Mouse (Mus musculus) kidney, embryonic 14.5 days (tissue): ENCODE measurements around the gene Arhgap19. TPM values are rescaled to one million over a fixed set of nuclear protein-coding genes. Genes with fewer than 3 reads are reported as not detected.

Experiments used
- ATAC-seq: fragments of 200-750 bp; cut with Nextera tagmentation; 2 replicates; pipeline ENCODE4 v1.8.0; 2017; ENCODE audit warnings: moderate number of reproducible peaks, mild to moderate bottlenecking, moderate TSS enrichment, moderate library complexity; ENCODE audit not compliant: low FRiP score, low TSS enrichment
- H3K27ac ChIP-seq: fragments of 300-500 bp; sonication (generic); 2 replicates; pipeline ENCODE4 v1.5.1; 2014; ENCODE audit warnings: low read depth, mild to moderate bottlenecking, low read length, moderate library complexity, mixed read lengths
- H3K27me3 ChIP-seq: fragments of 300-500 bp; sonication (generic); 2 replicates; pipeline ENCODE4 v1.6.1; 2014; ENCODE audit warnings: mild to moderate bottlenecking, low read length; ENCODE audit not compliant: control insufficient read depth, insufficient read depth
- H3K36me3 ChIP-seq: fragments of 300-500 bp; sonication (generic); 2 replicates; pipeline ENCODE4 v1.6.1; 2014; ENCODE audit warnings: low read length, mixed read lengths; ENCODE audit not compliant: control insufficient read depth, insufficient read depth
- H3K4me1 ChIP-seq: fragments of 300-500 bp; sonication (generic); 2 replicates; pipeline ENCODE4 v1.6.1; 2014; ENCODE audit warnings: low read length, mixed read lengths; ENCODE audit not compliant: control insufficient read depth, insufficient read depth
- H3K4me2 ChIP-seq: fragments of 300-500 bp; sonication (generic); replicated peaks from 2 replicates; pipeline ENCODE4 v1.6.1; 2014; ENCODE audit warnings: low read depth, mild to moderate bottlenecking, low read length
- H3K4me3 ChIP-seq: fragments of 300-500 bp; sonication (generic); 2 replicates; pipeline ENCODE4 v1.5.1; 2014; ENCODE audit warnings: mild to moderate bottlenecking, low read length
- H3K9ac ChIP-seq: fragments of 300-500 bp; sonication (generic); 2 replicates; pipeline ENCODE4 v1.6.1; 2014; ENCODE audit warnings: low read depth, mild to moderate bottlenecking, low read length, moderate library complexity
- H3K9me3 ChIP-seq: fragments of 300-500 bp; sonication (generic); 2 replicates; pipeline ENCODE4 v1.6.1; 2016; ENCODE audit warnings: low read length; ENCODE audit not compliant: control insufficient read depth
- WGBS: fragments of 180-500 bp; shearing (Covaris S2); extraction: QIAGEN DNeasy Blood & Tissue Kit; methylation state at CpG from one replicate; pipeline ENCODE4 v1.1.7; 2014; 5-methylcytosine and 5-hydroxymethylcytosine counted together
- polyA plus RNA-seq: library from polyadenylated mRNA; unstranded; fragments of >200 nt; fragmentation: Nextera tagmentation; extraction: Ambion mirVana; gene quantifications from 2 replicates; pipeline ENCODE4 v1.2.1, GENCODE M21; 2014

Arhgap19 gene
- polyA plus RNA-seq, 1 experiment from 2014 or later: 38.1 TPM

DNA sequence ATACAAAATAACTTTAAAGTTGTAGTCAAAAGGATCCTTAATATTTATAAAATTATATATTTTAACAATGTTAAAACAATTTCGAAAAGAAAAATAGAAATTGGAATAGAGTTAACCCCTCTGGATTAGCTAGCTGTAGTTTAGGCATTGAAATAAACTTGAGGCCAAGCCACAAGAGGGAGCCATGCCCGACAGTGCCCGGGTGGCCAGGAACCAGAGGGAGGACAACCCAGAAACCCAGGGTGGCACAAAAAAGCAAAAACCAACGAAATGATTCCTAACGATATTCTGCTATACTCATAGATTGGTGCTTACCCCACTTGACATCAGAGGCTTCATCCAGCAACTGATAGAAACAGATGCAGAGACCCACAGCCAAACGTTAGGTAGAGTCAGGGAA lies 24.3 kb downstream of the Arhgap19 start:
- no peaks in the 10 kb centered on the region for H3K4me1 ChIP-seq
- H3K9ac ChIP-seq: no peak overlapping the region
- H3K27ac ChIP-seq: no peak overlapping the region
- 89% methylated on average over 6 of the region's 6 CpGs for WGBS
- no peak overlapping the region for H3K4me2 ChIP-seq
- no peak overlapping the region for H3K4me3 ChIP-seq
- no peaks in the 10 kb centered on the region for H3K9me3 ChIP-seq
- no peak for ATAC-seq
- no peaks in the 10 kb centered on the region for H3K27me3 ChIP-seq
- peaks cover 69% of the 10 kb centered on the region for H3K36me3 ChIP-seq

- Histone ChIP-seq H3K36me3 (peaks cover 48% of the 10 kb centered on the region), H3K4me2 (no peak overlapping the region), H3K4me1 (no peaks in the 10 kb centered on the region), H3K9me3 (no peaks in the 10 kb centered on the region), H3K4me3 (no peak overlapping the region), H3K9ac (no peak overlapping the region), H3K27ac (no peak overlapping the region), H3K27me3 (no peaks in the 10 kb centered on the region)
- 90% methylated on average over 7 of the region's 7 CpGs for WGBS
- no peak for ATAC-seq
Observed at GRCm38 (mm10) chr19:41768711-41769110, 33.1 kb downstream of the Arhgap19 start.

- H3K4me2 ChIP-seq: no peak overlapping the region
- no peaks in the 10 kb centered on the region for H3K4me1 ChIP-seq
- no peak overlapping the region for H3K27ac ChIP-seq
- peaks cover 30% of the 10 kb centered on the region for H3K36me3 ChIP-seq
- no peak overlapping the region for H3K9ac ChIP-seq
- H3K9me3 ChIP-seq: no peaks in the 10 kb centered on the region
- ATAC-seq: no peak
- no peaks in the 10 kb centered on the region for H3K27me3 ChIP-seq
- WGBS: 63% methylated on average over 5 of the region's 5 CpGs
- no peak overlapping the region for H3K4me3 ChIP-seq
Observed at GRCm38 (mm10) chr19:41766628-41767027, 35.2 kb downstream of the Arhgap19 start.

- Histone ChIP-seq H3K36me3 (peaks cover 17% of the 10 kb centered on the region), H3K27ac (no peak overlapping the region), H3K4me2 (no peak overlapping the region), H3K9me3 (no peaks in the 10 kb centered on the region), H3K4me1 (no peaks in the 10 kb centered on the region), H3K9ac (no peak overlapping the region), H3K27me3 (no peaks in the 10 kb centered on the region), H3K4me3 (no peak overlapping the region)
- WGBS: 27% methylated on average over 12 of the region's 12 CpGs
- ATAC-seq: peak; percentile 47; the same call in 1 of the 2 replicates
Observed at GRCm38 (mm10) chr19:41763870-41764660, 37.8 kb downstream of the Arhgap19 start.

DNA sequence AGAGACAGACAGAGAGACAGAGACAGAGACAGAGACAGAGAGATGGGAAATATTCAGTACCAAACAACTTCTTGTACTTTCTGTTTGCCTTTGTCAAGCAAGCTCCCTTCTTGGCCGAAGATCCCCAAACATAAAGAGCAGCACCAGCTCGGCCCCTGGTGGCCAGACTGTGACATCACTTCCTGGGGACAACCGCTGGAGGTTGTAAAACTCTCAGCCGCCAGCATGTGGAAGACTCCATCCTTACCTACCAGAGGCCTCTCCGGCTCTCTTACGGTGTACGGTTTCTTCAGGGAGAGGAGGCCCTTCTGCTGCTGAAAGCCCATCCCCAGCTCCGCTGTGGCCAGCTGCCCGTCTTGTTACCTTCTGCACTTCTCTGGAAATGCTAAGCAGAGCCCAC lies 40.3 kb downstream of the Arhgap19 start:
- Histone ChIP-seq H3K27me3 (no peaks in the 10 kb centered on the region), H3K4me2 (no peak overlapping the region), H3K36me3 (no peaks in the 10 kb centered on the region; the same call in 1 of the 2 replicates), H3K9ac (no peak overlapping the region), H3K4me3 (no peak overlapping the region), H3K9me3 (no peaks in the 10 kb centered on the region), H3K4me1 (no peaks in the 10 kb centered on the region), H3K27ac (no peak overlapping the region)
- 32% methylated on average over 9 of the region's 9 CpGs for WGBS
- ATAC-seq: peak; percentile 53

DNA sequence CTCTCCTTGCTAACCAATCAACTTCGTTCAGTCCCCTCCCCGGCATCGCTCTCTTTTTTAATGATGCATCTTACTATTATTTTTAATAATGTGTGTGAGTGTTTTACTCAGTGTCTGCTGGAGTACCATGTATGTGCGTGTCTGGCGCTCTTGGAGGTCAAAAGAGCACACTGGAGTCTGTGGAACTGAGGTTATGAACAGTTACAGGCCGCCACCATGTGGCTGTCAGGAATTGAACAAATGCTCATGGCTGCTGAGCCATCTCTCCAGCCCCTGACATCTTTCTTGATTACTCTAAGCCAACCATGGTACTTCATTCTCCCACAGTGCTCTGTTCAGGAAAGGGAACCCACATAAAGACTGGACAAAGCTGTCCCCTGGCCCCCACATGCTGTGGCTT lies 42.1 kb downstream of the Arhgap19 start:
- no peaks in the 10 kb centered on the region for H3K27me3 ChIP-seq
- H3K4me1 ChIP-seq: no peaks in the 10 kb centered on the region
- ATAC-seq: no peak
- no peaks in the 10 kb centered on the region for H3K36me3 ChIP-seq
- no peak overlapping the region for H3K27ac ChIP-seq
- no peaks in the 10 kb centered on the region for H3K9me3 ChIP-seq
- no peak overlapping the region for H3K9ac ChIP-seq
- H3K4me3 ChIP-seq: no peak overlapping the region
- WGBS: 79% methylated on average over 6 of the region's 6 CpGs
- no peak overlapping the region for H3K4me2 ChIP-seq

DNA sequence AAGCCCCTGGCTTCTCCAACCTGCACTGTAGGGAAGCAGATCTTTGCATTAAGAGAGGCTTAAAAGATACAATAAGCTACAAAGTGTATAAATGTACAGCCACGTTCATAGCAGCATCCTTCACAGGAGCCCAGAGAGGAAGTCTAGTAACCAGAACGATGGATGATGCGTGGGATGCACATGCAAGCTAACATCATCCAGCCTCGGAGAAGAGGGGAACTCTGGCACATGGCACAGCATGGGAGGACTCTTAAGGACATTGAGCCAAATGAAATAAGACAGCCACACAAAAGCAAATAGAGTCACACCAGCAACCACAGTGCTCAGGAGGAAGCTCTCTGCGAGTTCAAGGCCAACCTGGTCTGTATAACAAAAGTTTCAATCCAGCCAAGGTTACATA lies 42.6 kb downstream of the Arhgap19 start:
- no peaks in the 10 kb centered on the region for H3K9me3 ChIP-seq
- no peak overlapping the region for H3K4me2 ChIP-seq
- no peak overlapping the region for H3K4me3 ChIP-seq
- no peak for ATAC-seq
- H3K4me1 ChIP-seq: no peaks in the 10 kb centered on the region
- H3K27me3 ChIP-seq: no peaks in the 10 kb centered on the region
- WGBS: 83% methylated on average over 5 of the region's 5 CpGs
- no peaks in the 10 kb centered on the region for H3K36me3 ChIP-seq
- H3K27ac ChIP-seq: no peak overlapping the region
- no peak overlapping the region for H3K9ac ChIP-seq

DNA sequence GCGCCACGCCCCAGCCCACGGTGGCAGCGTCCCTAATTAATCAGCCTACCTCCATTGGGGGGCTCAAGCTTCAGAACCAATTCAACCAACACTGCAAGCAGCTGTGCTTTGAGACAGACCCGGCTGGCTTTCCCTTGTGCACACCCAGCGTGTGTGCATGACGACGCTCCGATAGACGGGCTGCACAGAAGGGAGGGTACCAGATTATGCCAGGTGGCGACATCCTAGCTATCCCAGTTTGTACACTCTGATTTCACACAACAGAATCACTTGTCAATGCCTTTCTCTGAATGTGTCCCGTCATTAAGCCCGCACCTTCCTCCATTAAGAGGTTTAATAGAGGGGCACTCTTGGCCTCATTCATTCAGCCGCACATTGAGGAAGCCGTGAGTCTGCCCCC lies 47.1 kb downstream of the Arhgap19 start:
- Histone ChIP-seq H3K9me3 (no peaks in the 10 kb centered on the region), H3K27ac (no peak overlapping the region), H3K4me2 (no peak overlapping the region), H3K27me3 (no peaks in the 10 kb centered on the region), H3K9ac (no peak overlapping the region), H3K4me1 (no peaks in the 10 kb centered on the region), H3K4me3 (no peak overlapping the region), H3K36me3 (no peaks in the 10 kb centered on the region)
- 77% methylated on average over 15 of the region's 15 CpGs for WGBS
- no peak for ATAC-seq

- no peaks in the 10 kb centered on the region for H3K36me3 ChIP-seq
- no peaks in the 10 kb centered on the region for H3K27me3 ChIP-seq
- H3K4me3 ChIP-seq: no peak overlapping the region
- no peak overlapping the region for H3K27ac ChIP-seq
- no peak overlapping the region for H3K9ac ChIP-seq
- 0 out of 2 replicates have a peak, but pooled peaks cover under 1% of the 10 kb centered on the region for H3K4me1 ChIP-seq
- WGBS: 80% methylated on average over 11 of the region's 11 CpGs
- H3K4me2 ChIP-seq: no peak overlapping the region
- no peaks in the 10 kb centered on the region for H3K9me3 ChIP-seq
- no peak for ATAC-seq
Observed at GRCm38 (mm10) chr19:41751906-41752305, 49.9 kb downstream of the Arhgap19 start.
